Mouse (Mus musculus): ENCODE measurements around the gene Rap1gds1.

GRCm38 (mm10) chr3:139000071-139000867 lies 74.7 kb downstream of the Rap1gds1 start:
- TF ChIP-seq POLR2A (IDR thresholded peaks at IDR 0.05; ENCODE audit: control insufficient read depth, extremely low read depth, insufficient read depth, low read length, poor library complexity) (no peak), CTCF (IDR thresholded peaks at IDR 0.05; ENCODE audit: borderline replicate concordance, control insufficient read depth, extremely low read depth, insufficient read depth, low read length, poor library complexity) (no peak)
